Mouse (Mus musculus): ENCODE data around the gene Tjp3. TPM values are rescaled to one million over a fixed set of nuclear protein-coding genes. Genes with fewer than 3 reads are reported as not detected.

Gene Tjp3
- polyA plus RNA-seq, 1 experiment from 2014 or later = 4.1 TPM

GRCm38 (mm10) chr10:81303761-81304160, 12.4 kb upstream of the Tjp3 start:
- H3K4me3 ChIP-seq (replicated peaks) = no peak overlapping the region
- WGBS = 81% methylated on average over 7 of the region's 7 CpGs
- H3K36me3 ChIP-seq = peaks cover 32% of the 10 kb centered on the region
- no peaks in the 10 kb centered on the region for H3K9me3 ChIP-seq (replicated peaks)
- no peaks in the 10 kb centered on the region for H3K27me3 ChIP-seq (replicated peaks)
- H3K4me2 ChIP-seq = no peak overlapping the region
- H3K27ac ChIP-seq (replicated peaks) = no peak overlapping the region
- ATAC-seq (ENCODE audit: low FRiP score) = no peak
- H3K9ac ChIP-seq (replicated peaks) = no peak overlapping the region
- H3K4me1 ChIP-seq = peaks cover 37% of the 10 kb centered on the region

- 75% methylated on average over 10 of the region's 10 CpGs for WGBS
- no peaks in the 10 kb centered on the region for H3K9me3 ChIP-seq (replicated peaks)
- no peak overlapping the region for H3K9ac ChIP-seq (replicated peaks)
- H3K4me3 ChIP-seq (replicated peaks) = no peak overlapping the region
- H3K4me2 ChIP-seq = no peak overlapping the region
- peaks cover 28% of the 10 kb centered on the region for H3K36me3 ChIP-seq
- H3K27me3 ChIP-seq (replicated peaks) = no peaks in the 10 kb centered on the region
- no peak overlapping the region for H3K27ac ChIP-seq (replicated peaks)
- peaks cover 37% of the 10 kb centered on the region for H3K4me1 ChIP-seq
- ATAC-seq (ENCODE audit: low FRiP score) = no peak
Observed at GRCm38 (mm10) chr10:81303258-81303657, 11.9 kb upstream of the Tjp3 start.

- Histone ChIP-seq H3K27ac (replicated peaks) (no peak overlapping the region), H3K9me3 (replicated peaks) (no peaks in the 10 kb centered on the region), H3K4me1 (peaks cover 37% of the 10 kb centered on the region), H3K4me2 (no peak overlapping the region), H3K27me3 (replicated peaks) (no peaks in the 10 kb centered on the region), H3K9ac (replicated peaks) (no peak overlapping the region), H3K4me3 (replicated peaks) (no peak overlapping the region), H3K36me3 (peaks cover 23% of the 10 kb centered on the region)
- 71% methylated on average over 14 of the region's 14 CpGs for WGBS
- no peak for ATAC-seq (ENCODE audit: low FRiP score)
Observed at GRCm38 (mm10) chr10:81302781-81303218, 11.4 kb upstream of the Tjp3 start.

GRCm38 (mm10) chr10:81302288-81302687, 10.9 kb upstream of the Tjp3 start:
- Histone ChIP-seq H3K27ac (replicated peaks) (no peak overlapping the region), H3K36me3 (peaks cover 18% of the 10 kb centered on the region), H3K9me3 (replicated peaks) (no peaks in the 10 kb centered on the region), H3K4me1 (peaks cover 42% of the 10 kb centered on the region), H3K9ac (replicated peaks) (no peak overlapping the region), H3K4me2 (no peak overlapping the region), H3K4me3 (replicated peaks) (no peak overlapping the region), H3K27me3 (replicated peaks) (no peaks in the 10 kb centered on the region)
- WGBS = 52% methylated on average over 4 of the region's 4 CpGs
- ATAC-seq (ENCODE audit: low FRiP score) = no peak

- no peaks in the 10 kb centered on the region for H3K9me3 ChIP-seq (replicated peaks)
- H3K27ac ChIP-seq (replicated peaks) = no peak overlapping the region
- no peak overlapping the region for H3K9ac ChIP-seq (replicated peaks)
- H3K4me1 ChIP-seq = peaks cover 43% of the 10 kb centered on the region
- no peak overlapping the region for H3K4me2 ChIP-seq
- H3K36me3 ChIP-seq = peaks cover 8% of the 10 kb centered on the region
- H3K27me3 ChIP-seq (replicated peaks) = no peaks in the 10 kb centered on the region
- 81% methylated on average over 9 of the region's 9 CpGs for WGBS
- H3K4me3 ChIP-seq (replicated peaks) = no peak overlapping the region
- no peak for ATAC-seq (ENCODE audit: low FRiP score)
Observed at GRCm38 (mm10) chr10:81301321-81301720, 9.9 kb upstream of the Tjp3 start.

GRCm38 (mm10) chr10:81300352-81300907, 9.0 kb upstream of the Tjp3 start:
- 81% methylated on average over 9 of the region's 9 CpGs for WGBS
- Histone ChIP-seq H3K9ac (replicated peaks) (no peak overlapping the region), H3K27me3 (replicated peaks) (no peaks in the 10 kb centered on the region), H3K9me3 (replicated peaks) (no peaks in the 10 kb centered on the region), H3K27ac (replicated peaks) (no peak overlapping the region), H3K4me3 (replicated peaks) (no peak overlapping the region), H3K4me1 (peaks cover 52% of the 10 kb centered on the region), H3K4me2 (no peak overlapping the region), H3K36me3 (no peaks in the 10 kb centered on the region)
- no peak for ATAC-seq (ENCODE audit: low FRiP score)

GRCm38 (mm10) chr10:81299585-81300351, 8.4 kb upstream of the Tjp3 start:
- H3K9me3 ChIP-seq (replicated peaks) = no peaks in the 10 kb centered on the region
- no peak overlapping the region for H3K4me3 ChIP-seq (replicated peaks)
- no peaks in the 10 kb centered on the region for H3K27me3 ChIP-seq (replicated peaks)
- H3K4me1 ChIP-seq = peaks cover 58% of the 10 kb centered on the region
- no peaks in the 10 kb centered on the region for H3K36me3 ChIP-seq
- H3K27ac ChIP-seq (replicated peaks) = no peak overlapping the region
- no peak overlapping the region for H3K4me2 ChIP-seq
- ATAC-seq (ENCODE audit: low FRiP score) = no peak
- 91% methylated on average over 14 of the region's 14 CpGs for WGBS
- 0 out of 2 replicates have a peak overlapping the region, but pooled peaks have one; percentile 3 for H3K9ac ChIP-seq (replicated peaks)

- no peaks in the 10 kb centered on the region for H3K9me3 ChIP-seq (replicated peaks)
- H3K4me2 ChIP-seq = no peak overlapping the region
- H3K9ac ChIP-seq (replicated peaks) = no peak overlapping the region
- no peak for ATAC-seq (ENCODE audit: low FRiP score)
- no peaks in the 10 kb centered on the region for H3K27me3 ChIP-seq (replicated peaks)
- 92% methylated on average over 17 of the region's 17 CpGs for WGBS
- peaks cover 61% of the 10 kb centered on the region for H3K4me1 ChIP-seq
- no peaks in the 10 kb centered on the region for H3K36me3 ChIP-seq
- no peak overlapping the region for H3K27ac ChIP-seq (replicated peaks)
- no peak overlapping the region for H3K4me3 ChIP-seq (replicated peaks)
Observed at GRCm38 (mm10) chr10:81298369-81299100, 7.2 kb upstream of the Tjp3 start.

- no peaks in the 10 kb centered on the region for H3K36me3 ChIP-seq
- no peak overlapping the region for H3K9ac ChIP-seq (replicated peaks)
- H3K4me1 ChIP-seq = peaks cover 56% of the 10 kb centered on the region
- no peak for ATAC-seq (ENCODE audit: low FRiP score)
- no peak overlapping the region for H3K4me3 ChIP-seq (replicated peaks)
- 72% methylated on average over 10 of the region's 10 CpGs for WGBS
- H3K9me3 ChIP-seq (replicated peaks) = no peaks in the 10 kb centered on the region
- no peaks in the 10 kb centered on the region for H3K27me3 ChIP-seq (replicated peaks)
- 0 out of 2 replicates have a peak overlapping the region, but pooled peaks have one; percentile 23 for H3K27ac ChIP-seq (replicated peaks)
- no peak overlapping the region for H3K4me2 ChIP-seq
Observed at GRCm38 (mm10) chr10:81297845-81298244, 6.5 kb upstream of the Tjp3 start.

- H3K36me3 ChIP-seq = no peaks in the 10 kb centered on the region
- peaks cover 50% of the 10 kb centered on the region for H3K4me1 ChIP-seq
- no peak overlapping the region for H3K4me3 ChIP-seq (replicated peaks)
- ATAC-seq (ENCODE audit: low FRiP score) = no peak
- no peak overlapping the region for H3K4me2 ChIP-seq
- H3K27me3 ChIP-seq (replicated peaks) = no peaks in the 10 kb centered on the region
- no peak overlapping the region for H3K9ac ChIP-seq (replicated peaks)
- H3K27ac ChIP-seq (replicated peaks) = 0 out of 2 replicates have a peak overlapping the region, but pooled peaks have one; percentile 23
- no peaks in the 10 kb centered on the region for H3K9me3 ChIP-seq (replicated peaks)
- 85% methylated on average over 6 of the region's 6 CpGs for WGBS
Observed at GRCm38 (mm10) chr10:81297246-81297645, 5.9 kb upstream of the Tjp3 start.

- no peak overlapping the region for H3K4me3 ChIP-seq (replicated peaks)
- 0 out of 2 replicates have a peak overlapping the region, but pooled peaks have one; percentile 91 for H3K9ac ChIP-seq (replicated peaks)
- H3K27me3 ChIP-seq (replicated peaks) = peaks cover 13% of the 10 kb centered on the region
- 98% methylated on average over 6 of the region's 6 CpGs for WGBS
- ATAC-seq (ENCODE audit: low FRiP score) = no peak
- peaks cover 47% of the 10 kb centered on the region for H3K4me1 ChIP-seq
- no peak overlapping the region for H3K27ac ChIP-seq (replicated peaks)
- no peaks in the 10 kb centered on the region for H3K9me3 ChIP-seq (replicated peaks)
- H3K4me2 ChIP-seq = peak overlapping the region; percentile 95
- H3K36me3 ChIP-seq = no peaks in the 10 kb centered on the region
Observed at GRCm38 (mm10) chr10:81295185-81295584, 3.8 kb upstream of the Tjp3 start.

All from neural tube, embryonic 15.5 days (tissue).